Mouse (Mus musculus) urinary bladder, postnatal 36 days (tissue): ENCODE measurements around the gene Vmn2r61.

Experiments
- DNase-seq, 2 experiments: peaks; one replicate each; pipeline ENCODE4 v3.0.0; 2022; ENCODE audit warnings: low spot score in 2 of 2, mixed read lengths in 1 of 2

Vmn2r61 gene

DNA sequence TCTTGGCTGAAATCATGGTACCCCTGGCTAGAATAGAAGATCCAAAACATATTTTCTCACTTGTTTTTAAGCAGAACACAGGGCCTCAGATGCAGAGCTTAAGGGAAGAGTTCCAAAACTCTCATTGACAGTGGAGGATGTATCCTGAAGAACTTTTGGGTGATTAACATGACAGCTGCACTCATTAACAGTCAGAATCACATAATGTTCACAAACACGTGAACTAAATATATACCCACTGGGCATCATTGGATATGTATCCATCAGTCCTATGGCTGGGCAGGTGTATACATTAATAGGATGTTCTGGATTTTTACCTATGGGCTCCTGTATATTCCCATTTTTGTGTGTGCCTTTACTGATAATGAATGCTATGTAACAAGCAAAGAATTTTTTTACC lies at the start of gene Vmn2r61:
Gene Vmn2r61 (plus strand): TSS at position 301 of the 400 bp plus-strand sequence.
- no peak for DNase-seq
